Mouse (Mus musculus): Measurements from ENCODE around the gene Samt3.

- TF ChIP-seq CTCF (IDR thresholded peaks at IDR 0.05; ENCODE audit: low read depth) (no peak), EP300 (IDR thresholded peaks at IDR 0.05; ENCODE audit: low read depth) (no peak)
Observed at GRCm38 (mm10) chrX:86016591-86016990, 27.4 kb upstream of the Samt3 start.
